Mouse (Mus musculus) liver, adult 2 months (tissue): ENCODE data around the gene Bik.

Experiments used
- CTCF ChIP-seq: fragments of 200-500 bp; IDR thresholded peaks from 2 replicates; pipeline ENCODE4 v1.5.1; 2011; ENCODE audit warnings: low read depth, low read length, control low read depth
- POLR2A ChIP-seq: fragments of 200-500 bp; IDR thresholded peaks from 2 replicates; pipeline ENCODE4 v1.6.1; 2011; ENCODE audit warnings: low read length, control low read depth; ENCODE audit not compliant: insufficient read depth; ENCODE audit errors: extremely low read depth

DNA sequence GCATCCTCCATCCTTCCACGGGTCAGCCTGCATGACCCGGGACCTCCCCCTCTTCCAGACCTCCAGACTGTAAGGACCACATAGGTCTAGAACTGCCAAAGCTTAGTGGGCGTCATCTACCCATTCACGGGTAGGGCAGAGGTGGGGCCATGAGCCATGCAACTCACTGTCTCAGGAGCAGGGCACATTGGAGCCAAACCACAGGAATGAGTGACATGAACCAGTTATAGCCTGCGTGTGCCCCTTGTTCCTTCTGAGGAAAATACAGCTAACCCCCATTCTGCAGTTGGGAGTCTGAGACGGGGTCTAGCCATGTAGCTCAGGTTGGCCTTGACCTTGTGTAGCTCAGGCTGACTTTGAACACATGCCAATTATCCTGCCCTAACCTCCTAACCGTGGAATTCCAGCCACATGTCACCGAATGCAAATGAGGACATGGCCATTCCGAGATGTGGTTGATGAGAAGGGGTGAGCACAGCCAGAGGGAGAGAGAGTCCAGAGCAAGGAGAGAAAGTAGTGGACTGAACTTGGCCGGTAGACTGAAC lies 45.4 kb upstream of the Bik start:
- no peak for TF ChIP-seq POLR2A
- no peak for TF ChIP-seq CTCF
